Mouse (Mus musculus) kidney, postnatal 36 days (tissue): ENCODE measurements around the gene Celsr3.

Experiments
- DNase-seq, 2 experiments: peaks; one replicate each; pipeline ENCODE4 v3.0.0; 2021 to 2022; ENCODE audit warnings: mixed read lengths in 2 of 2

The Celsr3 gene

GRCm38 (mm10) chr9:108807674-108808073 is 18.4 kb upstream of the Celsr3 start:
- no peak for DNase-seq

- DNase-seq, result peak; percentile 93 to 98
These were observed 17.9 kb upstream of the Celsr3 start, which contains the start of gene Nckipsd for GRCm38 (mm10) chr9:108808163-108808665. Nckipsd (plus strand) TSS chr9:108808368.

GRCm38 (mm10) chr9:108809188-108809587 is 16.9 kb upstream of the Celsr3 start:
- peak; percentile 57 to 67 for DNase-seq

- DNase-seq, result no peak
These were observed 16.4 kb upstream of the Celsr3 start for GRCm38 (mm10) chr9:108809723-108810122.

- peak in 1 of 2 experiments; percentile 46 for DNase-seq
These were observed 15.6 kb upstream of the Celsr3 start for GRCm38 (mm10) chr9:108810516-108810915.

GRCm38 (mm10) chr9:108815557-108815956 is 10.6 kb upstream of the Celsr3 start:
- DNase-seq, result no peak

GRCm38 (mm10) chr9:108819495-108819894 is 6.6 kb upstream of the Celsr3 start:
- DNase-seq, result peak; percentile 63 to 89

- DNase-seq, result no peak
These were observed 6.0 kb upstream of the Celsr3 start for GRCm38 (mm10) chr9:108820077-108820476.

GRCm38 (mm10) chr9:108824144-108824685 is 1.9 kb upstream of the Celsr3 start:
- no peak for DNase-seq

GRCm38 (mm10) chr9:108824755-108825413 is 1.2 kb upstream of the Celsr3 start:
- no peak for DNase-seq

- DNase-seq, result peak; percentile 68 to 84
These were observed 700 bp downstream of the Celsr3 start for GRCm38 (mm10) chr9:108826700-108827340.

- no peak for DNase-seq
These were observed 1.3 kb downstream of the Celsr3 start for GRCm38 (mm10) chr9:108827454-108827853.

GRCm38 (mm10) chr9:108827906-108828305 is 1.8 kb downstream of the Celsr3 start:
- DNase-seq, result no peak

GRCm38 (mm10) chr9:108831637-108832036 is 5.5 kb downstream of the Celsr3 start:
- DNase-seq, result no peak

GRCm38 (mm10) chr9:108832390-108833108 is 6.4 kb downstream of the Celsr3 start:
- DNase-seq, result peak; percentile 94 to 97

- peak; percentile 90 to 91 for DNase-seq
These were observed 16.9 kb downstream of the Celsr3 start for GRCm38 (mm10) chr9:108842989-108843388.

- DNase-seq, result no peak
These were observed 19.3 kb downstream of the Celsr3 start for GRCm38 (mm10) chr9:108845390-108845789.

GRCm38 (mm10) chr9:108847374-108847773 is 21.3 kb downstream of the Celsr3 start:
- DNase-seq, result peak; percentile 60 to 71

- no peak for DNase-seq
These were observed 22.3 kb downstream of the Celsr3 start for GRCm38 (mm10) chr9:108848419-108848818.

GRCm38 (mm10) chr9:108852976-108853375 is 26.9 kb downstream of the Celsr3 start, which contains the start of gene Slc26a6:
Slc26a6 (plus strand) TSS chr9:108853283.
- no peak for DNase-seq

GRCm38 (mm10) chr9:108853635-108854240 is 27.6 kb downstream of the Celsr3 start:
- DNase-seq, result peak; percentile 94 to 96

GRCm38 (mm10) chr9:108854241-108854696 is 28.1 kb downstream of the Celsr3 start:
- DNase-seq, result peak; percentile 91 to 93
